Mouse (Mus musculus) ES-Bruce4 (cell line): ENCODE measurements at regions not wholly inside any gene's neighbourhood (a gene's known extent, or its start where the extent isn't known, plus 50 kb on each side); places are given as distances from the start of the nearest gene placed in this dataset.

Source experiments
- CTCF ChIP-seq: IDR thresholded peaks from one replicate; pipeline ENCODE4 v1.8.1; 2011; ENCODE audit warnings: low read depth, low read length
- EP300 ChIP-seq: IDR thresholded peaks from 2 replicates; pipeline ENCODE4 v1.6.1; 2011; ENCODE audit warnings: low read depth, low read length; ENCODE audit not compliant: insufficient read depth
- POLR2A ChIP-seq: IDR thresholded peaks from one replicate; pipeline ENCODE4 v1.8.1; 2011; ENCODE audit warnings: low read length; ENCODE audit not compliant: insufficient read depth

- TF ChIP-seq POLR2A (no peak), CTCF (no peak), EP300 (no peak)
Observed at GRCm38 (mm10) chrX:140277978-140278729, 63.9 kb upstream of the Frmpd3 start.
